Mouse (Mus musculus): ENCODE results near the gene Tcf12.

The Tcf12 gene

DNA sequence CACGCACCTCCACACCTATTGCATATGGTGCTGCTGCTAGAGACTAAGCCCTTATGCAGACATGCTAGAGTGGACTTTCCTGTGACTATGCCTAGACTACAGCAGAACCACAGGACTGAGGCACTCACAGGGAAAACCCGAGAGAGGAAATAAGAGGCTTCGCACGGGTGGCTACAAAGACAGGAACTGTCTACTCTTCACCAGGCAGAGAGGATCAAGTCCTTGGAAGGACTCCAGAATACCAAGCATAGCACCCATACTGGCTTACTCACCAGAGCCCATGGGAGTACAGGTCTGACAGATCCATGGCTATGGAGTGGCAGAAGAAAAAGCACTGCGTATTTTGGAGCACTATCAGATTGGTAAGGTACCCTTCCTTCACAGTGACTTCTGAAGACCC lies 269.8 kb downstream of the Tcf12 start:
- no peak for DNase-seq (ENCODE audit: low spot score)

DNA sequence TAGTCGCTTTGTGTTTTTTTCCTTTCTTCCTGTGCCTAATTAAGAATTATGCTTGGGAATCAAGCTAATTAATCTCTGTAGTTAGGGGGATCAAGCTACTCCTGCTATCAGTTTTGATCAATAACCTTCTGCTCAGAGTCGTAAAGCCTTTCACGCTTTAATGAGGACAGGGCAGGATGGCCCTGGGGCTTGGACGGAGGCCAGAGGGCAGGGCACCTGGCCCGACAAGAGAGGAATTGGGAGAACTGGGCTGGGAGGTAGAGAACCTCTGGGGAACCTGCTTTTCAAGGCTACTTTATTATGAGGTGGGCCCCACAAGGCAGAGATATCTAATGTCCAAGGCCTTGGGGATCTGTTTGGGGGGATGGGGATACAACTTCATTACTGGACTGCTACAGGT lies 274.3 kb downstream of the Tcf12 start:
- DNase-seq (ENCODE audit: low spot score) = no peak

DNA sequence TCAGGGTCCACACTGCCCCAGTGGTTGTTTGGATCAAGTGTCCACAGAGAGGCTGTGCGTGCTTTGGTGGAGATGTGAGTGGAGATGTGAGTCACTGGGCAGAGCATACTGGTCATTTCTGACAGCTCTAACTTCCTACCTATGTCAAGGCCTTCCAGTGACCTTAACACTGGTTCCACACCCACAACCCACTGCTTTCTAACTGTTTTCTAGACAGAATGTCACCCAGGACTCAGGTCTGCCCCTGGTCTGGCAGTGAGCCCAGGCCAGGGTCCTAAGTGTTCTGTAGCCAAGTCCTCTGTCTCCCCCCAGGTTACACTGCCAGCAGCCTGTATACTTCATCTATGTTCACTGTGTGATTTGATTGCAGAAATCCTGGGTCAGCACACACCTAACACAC lies 275.3 kb downstream of the Tcf12 start:
- DNase-seq (ENCODE audit: low spot score) = no peak

DNA sequence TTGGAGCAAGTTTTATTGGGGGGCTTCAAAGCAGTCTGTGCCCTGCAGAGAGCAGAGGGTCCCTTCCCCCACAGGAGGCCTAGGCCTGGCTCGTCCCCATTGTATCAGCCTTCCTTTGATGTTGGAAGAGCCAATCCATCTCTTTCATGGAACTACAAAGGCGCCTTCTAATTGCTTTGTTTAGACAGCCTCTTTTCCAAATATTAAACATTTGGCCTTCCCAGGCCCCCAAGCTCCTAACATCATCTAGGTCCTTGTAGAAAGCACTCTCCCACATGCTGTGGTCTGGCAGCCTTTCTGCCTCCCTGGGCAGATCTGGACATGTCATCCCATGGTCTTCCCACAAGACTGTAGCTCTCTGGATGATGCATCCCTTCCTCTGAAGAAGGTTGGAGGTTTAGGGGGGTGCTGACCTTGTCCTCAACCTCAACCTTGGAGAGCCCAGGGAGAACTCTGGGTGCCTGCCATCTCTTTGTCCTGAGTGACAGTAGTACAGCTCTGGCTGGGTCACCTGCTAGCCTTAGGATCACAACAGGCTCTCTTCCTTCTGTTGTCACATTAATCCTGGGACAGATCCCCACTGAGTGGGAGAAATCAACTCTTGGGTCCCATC lies 276.4 kb downstream of the Tcf12 start:
- no peak for DNase-seq (ENCODE audit: low spot score)

DNA sequence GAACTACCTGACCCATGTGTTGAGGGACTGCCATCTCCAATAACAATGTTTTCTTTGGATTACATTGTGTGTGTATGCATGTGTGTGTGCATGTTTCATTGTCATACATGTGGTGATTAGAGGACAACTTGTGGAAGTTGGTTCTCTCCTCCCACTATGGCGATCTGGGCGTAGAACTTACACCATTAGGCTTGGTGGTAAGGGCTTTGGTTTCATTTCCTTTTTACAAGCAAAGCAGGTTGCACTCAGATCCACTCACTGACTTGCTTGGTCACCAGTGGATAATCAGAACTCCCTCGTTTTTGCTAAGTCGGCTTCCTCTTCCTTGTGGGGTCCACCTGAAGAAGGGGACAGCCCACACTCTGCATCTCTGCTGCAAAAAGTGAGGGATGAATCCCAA lies 277.0 kb downstream of the Tcf12 start:
- DNase-seq (ENCODE audit: low spot score) = no peak

DNA sequence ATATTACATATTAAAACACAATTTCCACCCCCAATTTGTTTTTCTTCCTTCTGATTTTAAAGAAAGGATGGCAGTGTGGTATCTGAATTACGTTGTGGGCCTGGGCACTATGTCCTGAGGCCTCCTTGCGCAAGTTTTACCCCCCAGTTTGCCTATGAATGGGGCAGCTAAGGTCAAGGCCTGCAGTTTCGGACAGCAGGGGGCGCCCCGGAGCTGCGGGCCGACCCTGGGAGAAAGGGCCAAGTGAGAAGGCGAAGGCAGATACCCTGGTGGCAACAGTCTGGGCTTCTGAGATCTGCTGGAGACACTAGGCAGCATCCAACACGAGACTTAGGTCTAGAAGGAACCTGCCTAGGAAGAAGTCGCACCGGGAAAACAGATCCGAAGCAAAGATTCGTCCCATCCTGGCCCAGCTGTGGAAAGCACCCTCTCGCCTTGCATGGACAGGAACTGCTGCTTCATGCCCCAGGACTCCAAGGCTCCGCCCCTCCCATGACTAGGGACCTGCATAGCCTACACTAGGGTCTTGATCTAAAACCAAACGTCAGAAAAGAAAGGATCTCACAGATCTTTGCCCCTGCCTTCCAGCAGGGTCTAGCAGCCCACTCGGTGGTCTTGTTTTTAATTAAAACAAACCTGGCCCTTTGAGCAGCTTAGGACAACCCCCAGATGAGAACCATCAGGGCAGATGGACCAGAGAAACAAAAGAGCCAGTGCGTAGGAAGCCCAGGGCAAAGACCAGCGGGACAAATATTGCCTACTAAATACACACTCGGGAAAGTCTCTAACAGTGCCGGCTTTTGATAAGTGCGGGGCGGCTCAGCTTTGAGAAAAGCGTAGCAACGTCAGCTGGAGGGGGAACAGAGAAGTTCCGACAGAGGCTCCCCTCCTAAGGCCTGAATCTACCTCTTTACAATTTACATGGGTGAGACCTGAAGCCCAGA lies 279.6 kb downstream of the Tcf12 start:
- peak; percentile 73 for DNase-seq (ENCODE audit: low spot score)

DNA sequence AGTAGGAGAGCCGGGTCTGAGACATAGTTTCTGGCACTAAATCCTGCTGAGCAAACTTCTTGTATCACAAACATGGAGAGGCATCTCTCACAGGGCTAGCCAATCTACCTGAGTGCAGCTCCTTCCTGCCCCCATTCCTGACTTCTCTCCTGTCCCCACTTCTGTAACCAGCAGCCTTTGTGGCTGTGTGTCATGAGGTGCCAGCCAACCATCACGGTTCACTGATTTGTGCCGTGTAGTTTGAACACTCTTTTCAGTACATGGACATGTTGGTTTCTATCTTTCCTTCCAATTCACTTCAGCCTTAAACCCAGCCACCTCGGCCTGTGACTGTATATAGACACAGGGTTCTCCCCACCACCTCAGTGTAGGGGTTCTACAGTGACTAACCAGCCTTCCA lies 280.7 kb downstream of the Tcf12 start:
- DNase-seq (ENCODE audit: low spot score) = no peak

DNA sequence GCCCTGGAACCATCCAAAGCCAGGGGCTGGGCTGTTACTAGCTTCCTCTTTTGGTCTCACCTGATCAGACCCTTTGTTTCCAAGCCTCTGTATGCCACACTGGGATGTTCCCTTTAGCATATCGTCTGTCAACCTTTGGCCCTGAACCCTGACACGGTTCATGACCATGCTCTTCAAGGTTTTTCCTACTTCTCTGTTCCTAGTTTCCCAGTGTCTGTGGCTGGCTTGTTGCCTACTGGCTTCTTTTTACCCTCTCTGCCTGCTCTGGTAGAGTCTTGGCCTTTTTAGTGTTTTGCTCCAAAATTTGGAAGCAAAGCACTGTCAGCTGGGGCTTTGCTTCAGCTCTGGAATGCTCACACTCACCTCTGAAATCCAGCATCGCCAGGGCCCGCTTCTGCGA lies 281.3 kb downstream of the Tcf12 start:
- no peak for DNase-seq (ENCODE audit: low spot score)

DNA sequence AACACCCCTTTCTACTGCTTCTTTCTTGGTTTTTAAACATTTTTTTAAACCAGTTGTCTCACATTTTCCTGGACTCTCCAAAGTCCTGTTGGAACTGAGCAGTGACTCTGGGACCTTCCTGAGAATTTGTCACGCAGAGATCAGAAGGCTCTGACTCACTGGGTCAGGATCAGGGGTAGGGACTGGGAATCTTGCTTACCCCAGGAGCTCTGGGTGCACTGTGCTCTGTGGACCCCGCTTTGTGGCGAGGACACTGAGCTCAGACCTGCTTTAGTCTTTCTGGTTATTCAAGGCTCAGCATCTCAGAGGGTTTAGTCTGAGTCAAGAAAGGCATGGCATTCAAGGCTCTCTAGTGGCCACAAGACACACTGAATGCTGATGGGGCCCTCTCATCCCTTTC lies 281.9 kb downstream of the Tcf12 start:
- no peak for DNase-seq (ENCODE audit: low spot score)

DNA sequence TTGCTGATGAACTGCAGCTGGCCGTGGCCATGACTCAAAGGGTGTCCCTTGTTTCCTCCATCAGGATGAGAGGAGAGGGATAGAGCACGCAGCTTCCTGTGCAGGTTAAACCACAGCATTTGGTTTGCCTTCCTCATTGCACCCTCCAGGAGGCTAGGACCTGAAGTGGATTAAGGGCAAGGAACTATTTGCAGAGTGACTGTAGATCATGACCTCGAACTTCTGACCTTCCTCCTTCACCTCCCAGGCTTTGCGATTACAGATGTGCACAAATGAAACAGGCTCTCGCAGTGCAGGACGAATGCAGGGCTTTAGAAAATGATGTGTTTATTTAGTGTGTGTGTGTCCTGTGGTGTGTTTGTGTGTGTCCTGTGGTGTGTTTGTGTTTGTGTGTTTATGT lies 282.5 kb downstream of the Tcf12 start:
- DNase-seq (ENCODE audit: low spot score) = no peak

DNA sequence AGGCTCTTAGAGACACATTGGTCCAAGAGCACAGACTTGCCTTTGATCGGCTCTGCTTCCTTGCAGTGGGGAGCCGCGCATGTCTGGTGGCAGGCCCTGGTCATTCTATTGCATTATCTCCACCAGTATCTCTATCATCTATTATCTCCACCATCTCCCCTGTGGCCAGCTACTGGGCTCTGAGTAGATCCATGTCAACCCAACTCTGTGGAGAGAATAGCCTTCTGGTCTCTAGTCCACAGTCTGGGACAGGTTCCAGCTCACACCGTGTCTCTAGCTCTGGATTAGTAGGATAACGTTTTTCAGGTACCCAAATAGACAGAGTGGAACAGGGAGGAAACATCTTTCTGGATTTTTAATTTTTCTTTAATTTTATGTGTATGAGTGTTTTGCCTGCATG lies 284.3 kb downstream of the Tcf12 start:
- DNase-seq (ENCODE audit: low spot score) = no peak

DNA sequence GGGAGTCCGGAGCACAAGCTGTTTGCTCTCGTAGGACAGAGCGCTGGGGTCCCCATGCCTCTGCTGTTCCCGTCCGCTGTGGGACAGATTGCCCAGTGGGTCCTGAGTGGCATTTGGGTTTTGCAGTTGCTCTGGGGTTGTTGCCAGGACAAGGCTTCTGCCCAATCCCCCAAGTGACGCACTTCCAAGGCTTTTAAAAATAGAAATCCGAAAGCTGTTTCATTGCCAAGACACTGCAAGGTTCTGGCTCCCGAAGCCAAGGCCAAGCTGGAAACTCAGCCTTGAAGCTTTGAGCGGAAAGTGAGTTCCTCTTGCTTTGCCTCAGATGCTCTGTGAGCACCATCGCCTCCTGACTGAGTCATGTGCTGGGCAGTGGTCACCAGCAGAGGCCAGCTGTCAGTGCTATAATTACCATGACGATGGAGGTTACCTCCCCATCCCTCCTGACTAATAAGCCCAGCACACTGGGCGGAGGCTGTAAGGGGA lies 285.6 kb downstream of the Tcf12 start:
- peak; percentile 53 for DNase-seq (ENCODE audit: low spot score)

DNA sequence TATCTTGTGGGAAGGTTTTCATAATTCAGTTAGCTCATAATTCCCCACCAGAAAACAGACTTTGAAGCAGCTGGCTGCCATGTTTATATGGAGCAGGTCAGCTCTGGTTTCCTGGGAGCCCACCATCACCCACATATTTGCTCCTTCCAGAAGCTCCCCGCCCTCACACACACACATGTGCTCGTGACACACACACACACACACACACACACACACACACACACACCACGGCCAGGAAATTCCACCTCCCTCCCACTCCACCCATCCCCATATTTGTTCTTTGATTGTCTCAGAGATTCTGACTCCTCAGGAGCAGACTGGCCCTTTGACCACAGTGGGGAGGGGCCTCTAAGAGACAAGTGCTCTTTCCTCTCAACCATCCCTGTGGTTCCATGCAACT lies 289.7 kb downstream of the Tcf12 start:
- DNase-seq (ENCODE audit: low spot score) = no peak

DNA sequence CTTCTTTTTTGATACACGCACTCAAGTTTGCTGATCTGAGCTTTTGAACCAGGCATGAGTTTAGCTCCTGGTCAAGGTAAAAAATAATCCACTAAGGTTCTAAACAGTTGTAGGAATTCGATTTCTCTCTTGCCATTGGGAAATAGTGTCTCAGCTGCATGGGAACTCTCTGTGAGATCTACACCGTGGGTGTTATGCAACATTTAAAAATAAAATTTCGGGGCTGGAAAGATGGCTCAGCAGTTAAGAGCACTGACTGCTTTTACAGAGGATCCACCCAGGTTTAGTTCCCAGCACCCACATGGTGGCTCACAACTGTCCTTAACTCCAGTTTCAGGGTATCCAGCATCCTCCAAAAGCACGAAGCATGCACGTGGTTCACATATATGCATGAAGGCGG lies 293.2 kb downstream of the Tcf12 start:
- peak; percentile 36 for DNase-seq (ENCODE audit: low spot score)

DNA sequence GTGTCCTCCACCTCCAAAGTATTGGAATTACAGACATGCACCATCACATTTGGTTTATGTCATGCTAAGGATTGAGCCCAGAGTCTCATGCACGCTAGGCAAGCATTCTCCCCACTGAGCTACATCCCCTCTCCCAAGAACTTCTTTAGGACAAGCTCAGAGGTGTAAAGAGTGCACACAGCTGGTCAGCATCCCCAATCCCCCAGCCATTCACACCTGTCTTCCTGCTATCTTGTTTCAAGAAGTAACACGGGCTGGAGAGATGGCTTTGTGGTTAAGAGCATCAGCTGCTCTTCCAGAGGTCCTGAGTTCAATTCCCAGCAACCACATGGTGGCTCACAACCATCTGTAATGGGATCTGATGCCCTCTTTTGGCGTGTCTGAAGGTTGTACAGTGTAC lies 295.6 kb downstream of the Tcf12 start:
- no peak for DNase-seq (ENCODE audit: low spot score)

DNA sequence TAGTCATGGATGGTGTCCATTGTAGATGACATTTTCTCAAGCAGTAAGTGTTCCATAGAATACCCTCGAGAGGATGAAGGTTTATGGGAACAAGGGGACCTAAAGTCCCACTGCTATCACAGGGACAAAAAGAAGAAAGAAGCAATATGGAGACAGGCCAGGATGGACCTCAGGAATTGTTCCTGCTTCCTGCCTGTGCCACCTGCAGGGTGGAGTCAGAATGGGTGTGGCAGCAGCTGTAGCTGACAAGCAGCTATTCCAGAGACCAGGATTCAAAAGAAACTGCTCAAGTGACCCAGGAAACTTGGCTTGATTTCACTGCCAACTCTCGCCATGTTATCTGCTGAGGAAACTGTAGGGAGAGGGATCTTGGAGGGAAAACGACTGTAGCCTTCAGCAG lies 298.1 kb downstream of the Tcf12 start:
- DNase-seq (ENCODE audit: low spot score) = no peak

DNA sequence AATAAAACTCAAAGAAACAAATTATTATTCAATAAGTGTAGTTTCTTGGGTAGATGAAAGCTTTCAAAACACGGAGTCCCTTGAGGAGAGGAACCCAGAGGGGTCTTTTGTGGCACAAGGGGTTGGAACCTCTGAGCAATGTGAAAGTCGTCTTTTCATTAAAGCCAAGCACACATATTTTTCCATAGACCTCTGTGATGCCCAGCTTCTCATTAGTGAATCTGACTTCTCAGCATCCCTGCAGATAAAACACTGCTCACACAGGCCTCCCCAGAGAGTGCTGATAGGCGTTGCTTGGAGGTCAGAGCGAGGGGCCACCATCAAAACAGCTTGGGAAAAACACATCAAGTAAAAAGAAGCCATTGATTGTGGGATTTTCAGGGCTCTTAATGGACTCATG lies 298.8 kb downstream of the Tcf12 start:
- no peak for DNase-seq (ENCODE audit: low spot score)

DNA sequence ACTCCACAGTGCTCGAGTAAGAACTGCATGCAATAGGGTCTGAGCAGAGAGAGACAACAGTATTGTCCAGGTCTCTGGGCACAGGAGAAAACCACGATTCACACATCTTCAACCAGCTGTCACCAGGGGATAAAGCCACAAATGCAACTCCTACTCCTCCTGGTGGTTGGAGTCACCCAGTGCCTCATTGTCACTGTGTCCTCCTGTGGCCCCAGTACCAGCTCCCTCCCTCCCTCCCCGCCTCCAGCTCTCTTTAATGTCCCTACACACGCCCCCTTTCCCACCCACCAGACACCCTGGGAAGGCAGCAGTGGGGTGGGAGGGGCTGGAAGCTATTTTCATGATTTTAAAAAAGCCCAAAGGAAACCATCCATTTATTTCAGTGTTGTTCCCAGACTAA lies 299.3 kb downstream of the Tcf12 start:
- DNase-seq (ENCODE audit: low spot score) = no peak

DNA sequence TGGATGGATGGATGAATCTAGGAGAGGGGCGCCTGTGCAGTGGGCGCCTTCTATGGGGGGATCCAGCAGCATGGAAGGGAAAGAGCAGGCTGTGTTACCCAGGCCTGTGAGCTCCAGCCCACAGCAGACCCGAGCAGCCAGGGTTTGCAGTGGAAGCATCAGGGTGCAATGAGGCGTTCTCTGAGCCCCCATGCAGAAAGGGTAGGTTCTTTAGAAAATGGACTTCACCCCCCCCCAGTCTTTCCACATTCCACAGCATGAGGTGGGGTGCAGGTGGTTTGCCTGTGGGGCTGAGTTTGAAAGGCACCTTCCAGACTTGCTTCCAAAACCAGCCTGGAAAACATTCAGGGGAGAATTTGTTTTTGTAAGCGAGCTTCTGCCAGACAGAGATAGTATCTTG lies 300.3 kb downstream of the Tcf12 start:
- DNase-seq (ENCODE audit: low spot score) = no peak

DNA sequence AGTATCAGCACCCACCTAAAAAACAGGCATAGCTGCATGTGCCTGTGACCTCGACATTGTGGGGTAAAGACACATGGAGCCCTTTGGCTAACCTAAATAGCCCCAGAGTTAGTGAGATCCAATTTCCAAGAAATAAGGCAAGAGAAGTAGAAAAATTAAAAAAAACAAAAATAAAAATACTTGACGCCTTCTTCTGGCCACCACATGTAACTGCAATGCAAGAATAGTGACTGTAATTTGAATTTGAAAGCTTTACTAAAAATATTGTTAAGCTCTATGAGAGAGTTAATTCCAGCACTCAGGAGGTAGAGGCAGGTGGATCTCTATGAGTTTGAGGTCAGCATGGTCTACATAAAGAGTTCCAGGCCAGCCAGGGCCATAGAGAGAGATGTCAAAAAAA lies 300.9 kb downstream of the Tcf12 start:
- no peak for DNase-seq (ENCODE audit: low spot score)

DNA sequence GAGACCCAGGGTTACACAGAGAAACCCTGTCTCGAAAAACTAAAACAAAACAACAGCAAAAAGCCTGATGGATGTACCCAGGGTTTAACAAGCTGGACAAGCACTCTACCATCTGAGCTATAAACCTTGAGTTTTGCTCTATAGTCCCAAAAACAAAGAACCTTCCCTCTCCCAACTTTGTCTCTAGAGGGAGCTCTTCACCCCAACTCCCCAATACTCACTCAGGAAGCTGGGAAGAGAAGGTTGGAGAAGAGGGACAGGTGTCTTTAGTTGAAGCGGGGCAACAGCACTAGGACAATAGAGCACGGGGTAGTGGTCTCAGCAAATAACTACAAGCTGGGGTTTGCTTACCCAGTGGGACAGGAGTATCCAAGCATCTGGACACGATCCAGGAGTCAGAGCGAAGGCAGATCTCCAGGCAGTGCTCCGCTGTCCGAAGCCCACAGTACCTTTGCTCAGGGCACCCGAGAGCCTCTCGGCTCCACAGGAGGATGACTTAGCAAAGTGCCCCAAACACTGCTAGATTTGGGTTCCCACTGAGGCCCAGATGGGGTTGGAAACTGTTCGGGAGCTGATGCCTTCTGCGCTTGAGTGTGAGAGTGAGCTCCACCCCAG lies 302.9 kb downstream of the Tcf12 start:
- DNase-seq (ENCODE audit: low spot score) = no peak

DNA sequence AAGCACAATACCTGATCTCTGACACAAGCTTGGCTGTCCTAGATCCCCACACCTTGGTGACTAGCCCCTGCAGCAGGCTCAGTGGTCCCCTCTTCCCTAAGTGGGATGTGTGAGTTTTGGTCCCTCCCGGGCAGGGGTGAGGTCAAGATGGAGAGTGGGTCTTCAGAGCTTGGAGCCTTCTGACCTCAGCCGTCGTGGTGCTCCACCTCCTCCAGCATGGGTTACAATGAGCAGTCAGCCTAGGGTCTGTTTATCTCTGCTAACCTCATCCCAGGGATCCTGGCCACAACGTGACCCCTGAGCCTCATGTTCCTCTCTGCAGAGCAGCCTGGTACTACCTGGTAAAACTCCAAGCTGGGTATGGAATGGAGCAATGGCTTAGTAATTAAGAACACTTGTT lies 303.9 kb downstream of the Tcf12 start:
- no peak for DNase-seq (ENCODE audit: low spot score)

DNA sequence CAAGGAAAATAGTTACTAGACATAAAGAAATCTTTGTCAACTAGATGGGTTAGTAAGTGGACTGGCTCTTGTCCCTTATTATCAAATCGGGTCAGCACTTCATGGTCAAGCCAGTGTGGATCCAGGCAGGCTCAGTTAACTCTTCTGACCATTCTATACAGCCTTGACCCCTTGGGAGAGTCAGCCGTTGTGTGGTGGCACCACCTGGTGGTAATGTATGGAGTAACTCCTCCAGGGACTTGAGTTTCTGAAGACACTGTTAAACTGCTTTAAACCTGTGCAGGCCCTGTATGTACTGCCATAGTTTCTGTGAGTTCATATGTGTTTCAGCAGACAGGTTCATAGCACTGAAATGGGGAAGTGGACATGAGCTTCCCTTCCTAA lies 305.3 kb downstream of the Tcf12 start:
- peak; percentile 73 for DNase-seq (ENCODE audit: low spot score)

All from layer of hippocampus, adult 11-12 months (tissue).